In the genomic region with DNA sequence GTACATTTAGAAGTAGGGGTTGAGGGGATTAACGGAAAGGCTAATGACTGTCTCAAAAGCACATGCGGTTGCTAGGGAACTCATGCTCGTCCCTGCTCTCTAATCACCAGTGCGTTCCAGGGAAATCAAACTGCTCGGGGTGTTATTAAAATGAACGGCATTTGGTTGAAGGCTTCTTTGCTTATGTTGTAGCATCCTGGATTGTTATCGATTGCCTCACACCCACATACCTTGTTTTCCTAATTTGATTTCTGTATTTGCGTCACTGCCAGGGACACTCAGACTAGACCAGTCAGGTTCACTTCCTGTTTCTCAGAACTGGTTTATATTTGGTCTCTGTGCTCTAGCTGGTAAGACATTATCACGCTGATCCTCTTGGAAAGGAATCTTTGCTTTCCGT, we compare ENCODE assay signal across 8 mouse cellular contexts.
A peak's percentile ranks its signal among the peaks of the same experiment; 100 is the strongest.
DNase-seq lines count a peak whose midpoint lies in the region; ATAC-seq and TF ChIP-seq lines count a peak whose summit lies in the region.

No protein-coding gene starts in this region.

- no peaks in the 10 kb centered on the region; a peak in 1 of 4 replicates for H3K27me3 ChIP-seq in MEL (ENCODE audit: control insufficient read depth in 1 of 2, insufficient read depth in 2 of 2, low read length in 2 of 2)
- H3K27me3 ChIP-seq in forebrain, embryonic 16.5 days (replicated peaks; ENCODE audit: control insufficient read depth, insufficient read depth, low read length): peaks cover 38% of the 10 kb centered on the region
- H3K27me3 ChIP-seq in midbrain, embryonic 11.5 days (ENCODE audit: control insufficient read depth, insufficient read depth, low read length): peaks cover 44% of the 10 kb centered on the region

- no peak overlapping the region for H3K27ac ChIP-seq in MEL (ENCODE audit: control insufficient read depth, low read depth, low read length)
- H3K27ac ChIP-seq in forebrain, embryonic 16.5 days (ENCODE audit: low read length): no peak overlapping the region
- H3K27ac ChIP-seq in midbrain, embryonic 11.5 days (ENCODE audit: low read depth, low read length): no peak overlapping the region

- no peak for TF ChIP-seq POLR2A in MEL (IDR thresholded peaks at IDR 0.05; ENCODE audit: control insufficient read depth in 1 of 2, insufficient read depth in 1 of 2, low read depth in 1 of 2, low read length in 2 of 2, poor library complexity in 1 of 2)

- H3K9ac ChIP-seq in MEL (ENCODE audit: control insufficient read depth, low read depth, low read length, poor library complexity, severe bottlenecking): no peak overlapping the region
- no peak overlapping the region for H3K9ac ChIP-seq in forebrain, embryonic 16.5 days (replicated peaks; ENCODE audit: low read depth, low read length)
- no peak overlapping the region for H3K9ac ChIP-seq in midbrain, embryonic 11.5 days (ENCODE audit: low read length)

- H3K4me2 ChIP-seq in forebrain, embryonic 16.5 days (ENCODE audit: low read length): peak overlapping the region; percentile 40
- peak overlapping the region; percentile 8; the same call in 1 of the 2 replicates for H3K4me2 ChIP-seq in midbrain, embryonic 11.5 days

- no peak for TF ChIP-seq RAD21 in MEL (IDR thresholded peaks at IDR 0.05; ENCODE audit: low read depth, low read length)

- DNase-seq in layer of hippocampus, adult 11-12 months (ENCODE audit: low spot score): peak; percentile 54
- no peak for DNase-seq in layer of hippocampus, adult 8-10 months (ENCODE audit: low spot score in 2 of 2)
- DNase-seq in MEL (ENCODE audit: low read depth, low spot score): peak; percentile 78
- DNase-seq in midbrain, embryonic 11.5 days (ENCODE audit: low spot score, missing footprints): peak; percentile 91
- no peak for DNase-seq in c-Kit-positive CD71-positive TER-119-positive erythroid progenitor cells, embryonic 14.5 days (ENCODE audit: low spot score)
- DNase-seq in urinary bladder, adult 18-20 months (ENCODE audit: low spot score in 2 of 2): no peak
- DNase-seq in gastrocnemius, postnatal 36 days: no peak

- no peak for ATAC-seq in forebrain, embryonic 16.5 days
- no peak for ATAC-seq in midbrain, embryonic 11.5 days (ENCODE audit: low FRiP score)

- H3K4me1 ChIP-seq in MEL (ENCODE audit: control insufficient read depth in 1 of 2, insufficient read depth in 2 of 2, low read length in 2 of 2): peaks cover 2 to 18% of the 10 kb centered on the region in 2 experiments
- peaks cover 41% of the 10 kb centered on the region for H3K4me1 ChIP-seq in forebrain, embryonic 16.5 days (replicated peaks; ENCODE audit: control insufficient read depth, insufficient read depth, low read length)
- H3K4me1 ChIP-seq in midbrain, embryonic 11.5 days (ENCODE audit: control insufficient read depth, insufficient read depth, low read length): peaks cover 20% of the 10 kb centered on the region

- H3K79me2 ChIP-seq in MEL (ENCODE audit: control insufficient read depth, insufficient read depth, low read length, poor library complexity): peaks cover 8% of the 10 kb centered on the region; the same call in 1 of the 2 replicates

- intact Hi-C loops in gastrocnemius, postnatal 36 days (cut with DNase I): no loop called here

- no peak for TF ChIP-seq CTCF in MEL (IDR thresholded peaks at IDR 0.05 in 2 of 3, conservative IDR thresholded peaks at IDR 0.05 in 1 of 3; ENCODE audit: control insufficient read depth in 1 of 3, insufficient read depth in 1 of 3, low read depth in 2 of 3, low read length in 3 of 3, poor library complexity in 1 of 3, severe bottlenecking in 1 of 3)

- TF ChIP-seq EP300 in MEL (IDR thresholded peaks at IDR 0.05; ENCODE audit: low read depth in 1 of 2, low read length in 2 of 2): peak in 1 of 2 experiments; percentile 52; a peak in 2 of 4 replicates

- H3K9me3 ChIP-seq in MEL (replicated peaks; ENCODE audit: insufficient read depth, low read length): no peaks in the 10 kb centered on the region
- no peaks in the 10 kb centered on the region for H3K9me3 ChIP-seq in forebrain, embryonic 16.5 days (ENCODE audit: control insufficient read depth, low read length)
- H3K9me3 ChIP-seq in midbrain, embryonic 11.5 days (ENCODE audit: control insufficient read depth, low read length): no peaks in the 10 kb centered on the region

- 8% methylated on average over 10 of the region's 10 CpGs for WGBS in forebrain, embryonic 16.5 days
- 22% methylated on average over 10 of the region's 10 CpGs for WGBS in midbrain, embryonic 11.5 days

- H3K4me3 ChIP-seq in MEL (ENCODE audit: control insufficient read depth in 1 of 2, insufficient read depth in 1 of 2, low read depth in 2 of 2, low read length in 2 of 2): peak overlapping the region; percentile 41 to 70
- no peak overlapping the region; the same call in 1 of the 2 replicates for H3K4me3 ChIP-seq in forebrain, embryonic 16.5 days (replicated peaks; ENCODE audit: low read length)
- no peak overlapping the region for H3K4me3 ChIP-seq in midbrain, embryonic 11.5 days (ENCODE audit: low read depth, low read length)

- H3K36me3 ChIP-seq in MEL (ENCODE audit: control insufficient read depth in 1 of 2, insufficient read depth in 2 of 2, low read length in 2 of 2): peaks cover 0 to 18% of the 10 kb centered on the region in 2 experiments; a peak in 2 of 4 replicates
- no peaks in the 10 kb centered on the region for H3K36me3 ChIP-seq in forebrain, embryonic 16.5 days (ENCODE audit: control insufficient read depth, insufficient read depth)
- no peaks in the 10 kb centered on the region for H3K36me3 ChIP-seq in midbrain, embryonic 11.5 days (ENCODE audit: control insufficient read depth, insufficient read depth, low read length)

TF ChIP-seq in MEL, 35 proteins besides CTCF, POLR2A, EP300 and RAD21:
- no peak for TF ChIP-seq POLR2AphosphoS5 (IDR thresholded peaks at IDR 0.05; ENCODE audit: borderline replicate concordance, low read depth, low read length)
- TF ChIP-seq ZKSCAN1 (IDR thresholded peaks at IDR 0.05; ENCODE audit: low read depth, low read length): no peak
- TF ChIP-seq CHD2 (IDR thresholded peaks at IDR 0.05; ENCODE audit: low read length): no peak
- TF ChIP-seq USF1 (IDR thresholded peaks at IDR 0.05; ENCODE audit: low read depth, low read length): no peak
- no peak for TF ChIP-seq MAFK (IDR thresholded peaks at IDR 0.05; ENCODE audit: borderline replicate concordance, low read depth, low read length)
- no peak for TF ChIP-seq MYC (IDR thresholded peaks at IDR 0.05; ENCODE audit: low read depth, low read length)
- TF ChIP-seq MYB (IDR thresholded peaks at IDR 0.05; ENCODE audit: low read depth, low read length): no peak
- TF ChIP-seq SMC3 (IDR thresholded peaks at IDR 0.05; ENCODE audit: low read depth, low read length): no peak
- TF ChIP-seq TCF12 (IDR thresholded peaks at IDR 0.05; ENCODE audit: low read depth, low read length): no peak
- TF ChIP-seq NELFE (IDR thresholded peaks at IDR 0.05; ENCODE audit: low read depth, low read length): no peak
- no peak for TF ChIP-seq NRF1 (IDR thresholded peaks at IDR 0.05; ENCODE audit: insufficient read depth, low read depth, low read length, poor library complexity, severe bottlenecking)
- TF ChIP-seq HCFC1 (IDR thresholded peaks at IDR 0.05; ENCODE audit: low read depth, low read length): peak; percentile 27; the same call in 1 of the 2 replicates
- TF ChIP-seq MXI1 (IDR thresholded peaks at IDR 0.05; ENCODE audit: low read depth, low read length): peak; percentile 32; the same call in 1 of the 2 replicates
- no peak for TF ChIP-seq TBP (IDR thresholded peaks at IDR 0.05; ENCODE audit: low read depth, low read length)
- TF ChIP-seq POLR2AphosphoS2 (IDR thresholded peaks at IDR 0.05; ENCODE audit: low read length): no peak
- TF ChIP-seq TAL1 (IDR thresholded peaks at IDR 0.05; ENCODE audit: low read length): no peak
- TF ChIP-seq CHD1 (IDR thresholded peaks at IDR 0.05; ENCODE audit: low read depth, low read length): no peak
- no peak for TF ChIP-seq GABPA (IDR thresholded peaks at IDR 0.05; ENCODE audit: low read depth, low read length)
- TF ChIP-seq ZNF384 (IDR thresholded peaks at IDR 0.05; ENCODE audit: low read depth, low read length): no peak
- TF ChIP-seq KAT2A (conservative IDR thresholded peaks at IDR 0.05; ENCODE audit: low read depth, low read length): no peak
- peak; percentile 51; the same call in 1 of the 2 replicates for TF ChIP-seq RCOR1 (IDR thresholded peaks at IDR 0.05; ENCODE audit: low read depth, low read length)
- no peak for TF ChIP-seq ZC3H11A (IDR thresholded peaks at IDR 0.05; ENCODE audit: low read depth, low read length)
- 0 out of 2 replicates have a peak, but pooled peaks have one; percentile 34 for TF ChIP-seq MEF2A (IDR thresholded peaks at IDR 0.05; ENCODE audit: extremely low read depth, insufficient replicate concordance, low read depth, low read length, poor library complexity, severe bottlenecking)
- 0 out of 2 replicates have a peak, but pooled peaks have one; percentile 3 for TF ChIP-seq GATA1 (IDR thresholded peaks at IDR 0.05; ENCODE audit: low read depth, low read length)
- no peak for TF ChIP-seq BHLHE40 (IDR thresholded peaks at IDR 0.05; ENCODE audit: borderline replicate concordance, low read depth, low read length)
- no peak for TF ChIP-seq E2F4 (IDR thresholded peaks at IDR 0.05; ENCODE audit: borderline replicate concordance, low read depth, low read length)
- TF ChIP-seq MAZ (IDR thresholded peaks at IDR 0.05; ENCODE audit: low read depth, low read length): no peak
- no peak; the same call in 1 of the 2 replicates for TF ChIP-seq MAX (IDR thresholded peaks at IDR 0.05; ENCODE audit: low read length)
- TF ChIP-seq ZMIZ1 (IDR thresholded peaks at IDR 0.05; ENCODE audit: low read depth, low read length): no peak
- 0 out of 2 replicates have a peak, but pooled peaks have one; percentile 13 for TF ChIP-seq ETS1 (IDR thresholded peaks at IDR 0.05; ENCODE audit: low read depth, low read length)
- TF ChIP-seq USF2 (IDR thresholded peaks at IDR 0.05; ENCODE audit: borderline replicate concordance in 1 of 2, insufficient read depth in 1 of 2, low read depth in 1 of 2, low read length in 2 of 2): no peak
- TF ChIP-seq JUND (IDR thresholded peaks at IDR 0.05; ENCODE audit: low read depth, low read length): no peak
- peak; percentile 68 for TF ChIP-seq SIN3A (IDR thresholded peaks at IDR 0.05; ENCODE audit: low read length)
- peak; percentile 52; the same call in 1 of the 2 replicates for TF ChIP-seq ELF1 (IDR thresholded peaks at IDR 0.05; ENCODE audit: low read depth, low read length)
- TF ChIP-seq UBTF (IDR thresholded peaks at IDR 0.05; ENCODE audit: borderline replicate concordance, insufficient read depth, low read depth, low read length): no peak

Comparison
In these comparisons a context has a peak if more than half of its experiments do, and no peak if none do; other contexts are left out.
1. DNase-seq: peak in layer of hippocampus, adult 11-12 months (single experiment), MEL (single experiment) and midbrain, embryonic 11.5 days (single experiment); none in layer of hippocampus, adult 8-10 months (0 of 2), c-Kit-positive CD71-positive TER-119-positive erythroid progenitor cells, embryonic 14.5 days (single experiment), urinary bladder, adult 18-20 months (0 of 2) and gastrocnemius, postnatal 36 days (0 of 2).
2. H3K4me3 ChIP-seq: peak in MEL (2 of 2); none in forebrain, embryonic 16.5 days (single experiment) and midbrain, embryonic 11.5 days (single experiment).